ENCODE assay signal across 19 mouse cellular contexts in genomic region chr1:90574845-90575244, GRCm38 (mm10).
"Had no signal": no experiment of that assay in that cellular context is flagged by ENCODE, and none has a peak within 500 bp of the region (broad histone marks: within the 10 kb centered on the region; RNA-seq: fewer than 3 reads in every experiment).

No protein-coding gene starts in this region.

- H3K4me1 ChIP-seq: intestine, embryonic 15.5 days; liver, embryonic 13.5 days had no signal

- H3K27me3 ChIP-seq: intestine, embryonic 15.5 days; kidney, embryonic 15.5 days; liver, embryonic 13.5 days had no signal

- H3K4me2 ChIP-seq: intestine, embryonic 15.5 days; kidney, embryonic 15.5 days; liver, embryonic 13.5 days had no signal

- H3K36me3 ChIP-seq: intestine, embryonic 15.5 days; kidney, embryonic 15.5 days; liver, embryonic 13.5 days had no signal

- H3K9ac ChIP-seq: intestine, embryonic 15.5 days; kidney, embryonic 15.5 days; liver, embryonic 13.5 days had no signal

- DNase-seq: kidney, adult 11 months; kidney, adult 8-10 months; kidney, postnatal 10 days; kidney, postnatal 36 days; layer of hippocampus, postnatal 36 days; liver, embryonic 13.5 days; lung, adult 2 months; lung, postnatal 14 days; lung, postnatal 4 days; right cerebral cortex, adult 18-20 months; right cerebral cortex, postnatal 14 days; right cerebral cortex, postnatal 4 days; thymus, adult 2 months; thymus, postnatal 14 days; thymus, postnatal 4 days had no signal

- H3K9me3 ChIP-seq: intestine, embryonic 15.5 days; kidney, embryonic 15.5 days; liver, embryonic 13.5 days had no signal

- H3K27ac ChIP-seq: intestine, embryonic 15.5 days; kidney, embryonic 15.5 days; left cerebral cortex, adult 2 months; liver, embryonic 13.5 days; stomach, postnatal 0 days had no signal

- ATAC-seq: intestine, embryonic 15.5 days had no signal

- H3K4me3 ChIP-seq: intestine, embryonic 15.5 days; kidney, embryonic 15.5 days; left cerebral cortex, adult 2 months; liver, embryonic 13.5 days had no signal
